Mouse (Mus musculus) hindbrain, embryonic 16.5 days (tissue): ENCODE data around the gene Spata25. TPM values are rescaled to one million over a fixed set of nuclear protein-coding genes. Genes with fewer than 3 reads are reported as not detected.

Experiments
- ATAC-seq: fragments of 200-750 bp; cut with Nextera tagmentation; 2 replicates; pipeline ENCODE4 v1.8.0; 2017; ENCODE audit warnings: moderate TSS enrichment, moderate library complexity
- H3K27ac ChIP-seq: fragments of 300-500 bp; sonication (generic); 2 replicates; pipeline ENCODE4 v1.5.1; 2014; ENCODE audit warnings: low read depth, mild to moderate bottlenecking, control low read depth, low read length, moderate library complexity
- H3K27me3 ChIP-seq: fragments of 300-500 bp; sonication (generic); replicated peaks from 2 replicates; pipeline ENCODE4 v1.6.1; 2014; ENCODE audit warnings: low read length; ENCODE audit not compliant: control insufficient read depth, insufficient read depth
- H3K36me3 ChIP-seq: fragments of 300-500 bp; sonication (generic); 2 replicates; pipeline ENCODE4 v1.6.1; 2014; ENCODE audit warnings: mild to moderate bottlenecking, low read length, moderate library complexity, mixed read lengths; ENCODE audit not compliant: control insufficient read depth, insufficient read depth
- H3K4me1 ChIP-seq: fragments of 300-500 bp; sonication (generic); 2 replicates; pipeline ENCODE4 v1.6.1; 2014; ENCODE audit warnings: low read depth, low read length; ENCODE audit not compliant: control insufficient read depth, insufficient read depth
- H3K4me2 ChIP-seq: fragments of 300-500 bp; sonication (generic); 2 replicates; pipeline ENCODE4 v1.6.1; 2014; ENCODE audit warnings: mild to moderate bottlenecking, low read length, control low read depth, moderate library complexity
- H3K4me3 ChIP-seq: fragments of 300-500 bp; sonication (generic); 2 replicates; pipeline ENCODE4 v1.5.1; 2014; ENCODE audit warnings: mild to moderate bottlenecking, low read length, control low read depth, moderate library complexity
- H3K9ac ChIP-seq: fragments of 300-500 bp; sonication (generic); 2 replicates; pipeline ENCODE4 v1.6.1; 2014; ENCODE audit warnings: low read depth, mild to moderate bottlenecking, control low read depth, low read length, moderate library complexity
- H3K9me3 ChIP-seq: fragments of 300-500 bp; sonication (generic); 2 replicates; pipeline ENCODE4 v1.6.1; 2014; ENCODE audit warnings: mild to moderate bottlenecking, low read length, moderate library complexity; ENCODE audit not compliant: control insufficient read depth
- WGBS: fragments of 180-500 bp; shearing (Covaris S2); extraction: QIAGEN DNeasy Blood & Tissue Kit; methylation state at CpG from one replicate; pipeline ENCODE4 v1.1.7; 2014; 5-methylcytosine and 5-hydroxymethylcytosine counted together
- polyA plus RNA-seq: library from polyadenylated mRNA; unstranded; fragments of >200 nt; fragmentation: Nextera tagmentation; extraction: Ambion mirVana; gene quantifications from 2 replicates; pipeline ENCODE4 v1.2.1, GENCODE M21; 2015

Gene Spata25
- polyA plus RNA-seq, 1 experiment from 2014 or later: not detected

DNA sequence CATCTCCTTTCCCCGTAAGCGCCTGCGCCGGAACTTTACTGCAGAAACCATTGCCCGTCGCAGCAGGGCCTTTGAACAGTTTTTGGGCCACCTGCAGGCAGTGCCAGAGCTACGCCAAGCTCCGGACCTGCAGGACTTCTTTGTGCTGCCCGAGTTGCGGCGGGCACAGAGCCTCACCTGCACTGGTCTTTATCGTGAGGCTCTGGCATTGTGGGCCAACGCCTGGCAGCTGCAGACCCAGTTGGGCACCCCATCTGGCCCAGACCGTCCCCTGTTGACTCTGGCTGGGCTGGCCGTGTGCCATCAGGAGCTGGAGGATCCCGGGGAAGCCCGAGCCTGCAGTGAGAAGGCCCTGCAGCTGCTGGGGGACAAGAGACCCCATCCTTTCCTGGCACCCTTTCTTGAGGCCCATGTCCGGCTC is 36.5 kb downstream of the Spata25 start:
- H3K4me3 ChIP-seq: no peak overlapping the region
- H3K27ac ChIP-seq: no peak overlapping the region
- ATAC-seq: no peak
- H3K27me3 ChIP-seq: no peaks in the 10 kb centered on the region
- 83% methylated on average over 18 of the region's 18 CpGs for WGBS
- H3K4me1 ChIP-seq: peaks cover 8% of the 10 kb centered on the region
- no peak overlapping the region for H3K4me2 ChIP-seq
- no peak overlapping the region for H3K9ac ChIP-seq
- H3K9me3 ChIP-seq: no peaks in the 10 kb centered on the region
- H3K36me3 ChIP-seq: no peaks in the 10 kb centered on the region; the same call in 1 of the 2 replicates

DNA sequence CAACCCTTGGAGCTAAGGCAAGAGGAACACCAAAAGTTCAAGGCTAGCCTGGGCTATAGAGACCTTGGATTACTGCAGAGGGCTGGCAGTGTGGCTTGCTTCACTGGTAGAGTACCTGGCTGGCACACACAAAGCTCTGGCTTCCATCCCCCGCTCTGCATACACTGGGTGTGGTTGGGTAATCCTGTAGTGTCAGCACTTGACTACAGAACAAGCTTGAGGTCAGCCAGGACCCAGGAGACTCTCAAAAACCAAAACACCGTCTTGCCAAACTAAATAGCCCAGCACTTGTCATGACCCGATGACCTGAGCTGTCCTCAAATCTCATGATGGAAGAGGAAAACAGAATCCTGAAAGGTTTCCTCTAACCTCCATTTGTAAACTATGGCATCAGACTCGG is 37.9 kb downstream of the Spata25 start:
- no peaks in the 10 kb centered on the region; the same call in 1 of the 2 replicates for H3K36me3 ChIP-seq
- 90% methylated on average over 4 of the region's 4 CpGs for WGBS
- no peak for ATAC-seq
- no peak overlapping the region for H3K9ac ChIP-seq
- H3K27me3 ChIP-seq: no peaks in the 10 kb centered on the region
- H3K9me3 ChIP-seq: no peaks in the 10 kb centered on the region
- peaks cover 11% of the 10 kb centered on the region for H3K4me1 ChIP-seq
- no peak overlapping the region for H3K4me3 ChIP-seq
- no peak overlapping the region for H3K4me2 ChIP-seq
- H3K27ac ChIP-seq: no peak overlapping the region

DNA sequence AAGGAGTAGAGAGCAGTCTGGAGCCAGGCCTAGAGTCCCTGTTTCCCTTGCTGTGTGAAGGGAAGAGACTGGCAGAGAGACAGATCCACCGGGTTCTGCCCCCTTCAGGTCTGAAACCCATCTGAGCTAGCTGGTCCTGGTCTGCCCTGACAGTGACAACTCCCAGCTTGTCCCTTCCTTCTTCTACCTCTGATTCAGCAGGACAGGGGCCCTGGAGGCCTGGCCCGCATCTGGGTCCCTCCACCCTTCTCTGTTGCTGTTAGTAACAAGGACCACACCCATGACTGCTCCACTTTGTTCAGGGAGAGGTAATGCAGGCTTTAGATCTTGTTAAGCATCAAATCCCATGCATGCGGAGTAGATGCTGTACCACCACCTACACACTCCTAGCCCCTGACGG is 39.9 kb downstream of the Spata25 start:
- Histone ChIP-seq H3K27me3 (no peaks in the 10 kb centered on the region), H3K27ac (no peak overlapping the region), H3K4me2 (no peak overlapping the region), H3K9ac (no peak overlapping the region), H3K4me1 (peaks cover 17% of the 10 kb centered on the region), H3K36me3 (no peaks in the 10 kb centered on the region; the same call in 1 of the 2 replicates), H3K4me3 (no peak overlapping the region), H3K9me3 (no peaks in the 10 kb centered on the region)
- ATAC-seq: no peak
- WGBS: 79% methylated on average over 4 of the region's 4 CpGs

DNA sequence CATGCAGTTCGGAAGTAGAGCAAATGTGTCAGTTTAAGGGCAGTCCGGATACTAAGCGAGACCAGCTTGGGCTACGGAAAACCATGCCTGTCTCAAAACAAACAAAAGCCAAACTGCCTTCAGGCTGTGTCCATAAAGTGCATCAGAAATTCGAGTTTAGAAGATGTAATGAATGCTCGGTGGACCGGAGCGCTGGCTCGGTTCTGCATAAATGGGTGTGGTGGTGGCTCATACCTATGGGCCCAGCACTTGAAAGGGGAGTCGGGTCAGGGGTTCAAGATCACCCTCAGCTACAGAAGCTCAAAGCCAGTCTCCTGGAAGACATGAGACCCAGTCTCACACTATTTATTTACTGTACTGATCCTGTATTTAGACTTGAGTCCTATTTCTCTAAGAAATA is 40.6 kb downstream of the Spata25 start:
- Histone ChIP-seq H3K4me3 (no peak overlapping the region), H3K9ac (no peak overlapping the region), H3K9me3 (no peaks in the 10 kb centered on the region), H3K4me1 (peaks cover 17% of the 10 kb centered on the region), H3K27me3 (no peaks in the 10 kb centered on the region), H3K4me2 (peak overlapping the region; percentile 18; the same call in 1 of the 2 replicates), H3K36me3 (no peaks in the 10 kb centered on the region; the same call in 1 of the 2 replicates), H3K27ac (no peak overlapping the region)
- no peak for ATAC-seq
- WGBS: 81% methylated on average over 10 of the region's 10 CpGs

DNA sequence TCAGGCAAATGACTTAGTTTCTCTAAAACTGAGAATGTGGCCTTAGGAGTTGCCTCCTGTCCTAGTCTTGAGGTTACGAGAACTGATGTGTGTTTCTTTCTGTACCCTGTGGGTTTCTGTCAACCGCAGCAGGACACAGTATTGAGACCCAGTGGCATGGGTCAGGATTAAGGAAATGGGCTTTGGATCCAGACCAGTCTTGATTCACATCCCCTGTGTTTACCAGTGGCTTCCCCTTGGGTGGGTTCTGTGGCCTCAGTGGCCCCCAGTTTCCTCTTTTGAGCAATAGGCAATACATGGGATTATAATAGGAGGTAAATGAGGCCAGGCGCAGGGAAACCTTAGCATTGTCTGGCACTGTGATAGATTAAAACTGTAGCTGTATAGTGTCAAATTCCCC is 41.3 kb downstream of the Spata25 start:
- Histone ChIP-seq H3K4me1 (peaks cover 17% of the 10 kb centered on the region), H3K9me3 (no peaks in the 10 kb centered on the region), H3K27me3 (no peaks in the 10 kb centered on the region), H3K36me3 (no peaks in the 10 kb centered on the region), H3K27ac (no peak overlapping the region), H3K4me2 (peak overlapping the region; percentile 86), H3K4me3 (peak overlapping the region; percentile 60), H3K9ac (no peak overlapping the region)
- ATAC-seq: no peak
- 85% methylated on average over 3 of the region's 3 CpGs for WGBS

DNA sequence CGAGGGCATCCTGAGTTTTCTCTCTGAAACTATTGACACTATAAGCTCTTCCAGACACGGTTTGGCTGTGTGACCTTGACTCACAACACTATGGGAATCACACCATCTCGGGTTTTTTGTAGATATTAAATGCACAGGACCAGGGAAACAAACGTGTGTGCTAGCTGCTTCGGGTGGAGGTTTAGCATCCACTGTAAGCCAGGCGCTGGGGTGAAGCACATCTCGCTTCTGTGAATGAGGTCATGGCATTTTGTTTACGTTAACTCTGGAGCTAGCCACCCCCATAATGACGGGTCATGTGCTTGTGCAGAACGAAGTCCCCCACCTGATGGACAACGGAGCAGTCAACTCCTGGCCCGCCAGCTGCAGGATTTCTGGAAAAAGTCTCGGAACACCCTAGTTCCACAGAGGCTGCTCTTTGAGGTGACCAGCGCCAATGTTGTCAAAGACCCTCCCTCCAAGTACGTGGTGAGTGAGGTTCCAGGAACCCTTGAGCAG is 41.9 kb downstream of the Spata25 start:
- WGBS: 9% methylated on average over 15 of the region's 15 CpGs
- Histone ChIP-seq H3K9me3 (no peaks in the 10 kb centered on the region), H3K36me3 (no peaks in the 10 kb centered on the region), H3K27ac (peak overlapping the region; percentile 83), H3K4me1 (peaks cover 17% of the 10 kb centered on the region), H3K4me3 (peak overlapping the region; percentile 60), H3K9ac (peak overlapping the region; percentile 82), H3K27me3 (no peaks in the 10 kb centered on the region), H3K4me2 (peak overlapping the region; percentile 86)
- peak; percentile 9; the same call in 1 of the 2 replicates for ATAC-seq

DNA sequence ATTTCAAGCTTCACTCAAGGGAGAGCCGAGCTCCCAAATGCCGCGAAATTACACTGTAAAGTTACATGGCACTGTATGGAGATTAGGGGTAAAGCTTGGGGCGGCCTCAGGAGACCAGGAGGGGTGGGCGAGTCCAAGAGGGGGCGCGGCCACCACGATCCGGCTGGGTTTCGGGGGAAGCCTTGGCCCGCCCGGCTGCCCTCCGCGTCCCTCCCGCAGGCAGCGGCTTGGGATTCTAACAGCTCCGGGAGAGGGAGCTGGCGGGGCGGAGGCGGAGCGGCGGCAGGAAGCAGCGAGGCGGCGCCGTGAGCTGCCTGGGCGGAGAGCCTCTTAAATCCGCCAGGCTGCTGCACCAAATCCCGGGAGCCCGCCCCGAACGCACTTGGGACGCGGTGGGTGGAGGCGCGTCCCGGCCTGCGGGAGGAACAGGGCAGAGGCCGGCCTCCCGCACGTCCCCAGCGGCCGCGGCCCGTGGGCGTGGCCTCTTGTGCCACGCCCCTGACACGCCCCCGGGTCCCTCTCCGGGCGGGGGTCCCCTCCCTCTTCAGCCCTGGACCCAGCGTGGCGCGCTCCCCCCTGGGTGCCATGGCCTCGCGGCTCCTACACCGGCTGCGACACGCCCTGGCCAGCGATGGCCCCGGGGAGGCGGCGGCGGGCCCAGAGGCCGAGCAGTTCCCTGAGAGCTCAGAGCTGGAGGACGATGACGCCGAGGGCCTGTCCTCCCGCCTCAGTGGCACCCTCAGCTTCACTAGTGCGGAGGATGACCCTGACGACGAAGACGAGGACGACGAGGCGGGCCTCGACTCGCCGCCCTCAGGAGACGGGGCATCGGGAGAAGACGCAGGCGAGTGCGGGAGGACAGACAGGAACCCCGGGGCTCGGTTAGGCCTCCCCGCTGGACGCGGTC is 42.6 kb downstream of the Spata25 start, which contains the start of gene Snx21:
Snx21 (plus strand) TSS at position 343 of the 907 bp plus-strand sequence.
- no peaks in the 10 kb centered on the region for H3K27me3 ChIP-seq
- no peaks in the 10 kb centered on the region for H3K36me3 ChIP-seq
- peak within 1 kb of the TSS; percentile 86 for H3K4me2 ChIP-seq
- peak; percentile 90 for ATAC-seq
- peaks cover 17% of the 10 kb centered on the region for H3K4me1 ChIP-seq
- H3K4me3 ChIP-seq: peak within 1 kb of the TSS; percentile 60
- H3K27ac ChIP-seq: peak within 1 kb of the TSS; percentile 83
- WGBS: under 1% methylated on average over 65 of the region's 89 CpGs
- peak within 1 kb of the TSS; percentile 82 for H3K9ac ChIP-seq
- no peaks in the 10 kb centered on the region for H3K9me3 ChIP-seq

DNA sequence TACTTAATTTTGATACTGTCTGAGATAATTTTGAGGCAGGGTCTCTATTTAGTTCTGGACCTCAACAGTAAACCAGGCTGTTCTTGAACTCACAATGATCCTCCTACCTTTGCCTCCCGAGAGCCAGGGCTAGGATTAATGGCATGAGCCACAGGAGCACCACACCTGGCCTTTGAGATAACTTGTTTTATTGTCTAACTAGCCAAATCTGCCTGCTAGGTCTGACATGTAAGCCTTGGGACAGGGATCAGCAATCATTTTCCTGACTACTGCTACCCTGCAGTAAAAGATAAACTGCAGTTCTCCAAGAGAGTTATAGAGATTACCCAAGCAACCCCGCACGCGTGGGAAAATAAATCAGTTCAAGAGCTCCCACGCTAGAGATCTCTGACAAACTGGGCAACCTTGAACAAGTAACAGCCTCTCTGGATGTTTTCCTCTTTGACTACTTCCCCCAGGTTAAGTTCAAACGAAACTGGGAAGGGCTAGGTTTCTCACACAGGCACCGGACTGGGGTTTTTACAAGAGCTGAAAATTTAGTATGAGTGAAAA is 43.4 kb downstream of the Spata25 start:
- H3K4me1 ChIP-seq: peaks cover 17% of the 10 kb centered on the region
- H3K4me3 ChIP-seq: peak overlapping the region; percentile 60
- peak overlapping the region; percentile 82 for H3K9ac ChIP-seq
- H3K4me2 ChIP-seq: peak overlapping the region; percentile 86
- WGBS: 16% methylated on average over 7 of the region's 7 CpGs
- no peaks in the 10 kb centered on the region for H3K27me3 ChIP-seq
- ATAC-seq: no peak
- H3K9me3 ChIP-seq: no peaks in the 10 kb centered on the region
- H3K27ac ChIP-seq: peak overlapping the region; percentile 83; the same call in 1 of the 2 replicates
- no peaks in the 10 kb centered on the region for H3K36me3 ChIP-seq
